Mouse (Mus musculus) spleen, adult 10 weeks (tissue): ENCODE results near the gene Fam192a. TPM values are rescaled to one million over a fixed set of nuclear protein-coding genes. Genes with fewer than 3 reads are reported as not detected.

Experiments
- polyA plus RNA-seq: library from polyadenylated mRNA; stranded (reverse); fragments of 350-450 nt; fragmentation: Illumina TruSeq; extraction: RNeasy Lipid Tissue Mini Kit (QIAGEN cat#74804); gene quantifications from one replicate; pipeline ENCODE4 v1.2.3, GENCODE M21; 2015; ENCODE audit warnings: low replicate concordance; ENCODE audit not compliant: insufficient read depth

Fam192a gene
- polyA plus RNA-seq, result 73.8 TPM

GRCm38 (mm10) chr8:94601607-94602385 lies at the start of gene Fam192a, which contains the start of gene Rspry1:
Gene Fam192a (minus strand): TSS chr8:94601997.
Gene Rspry1 (plus strand): TSS chr8:94601937.

GRCm38 (mm10) chr8:94532873-94533671 lies 68.7 kb downstream of the Fam192a start, which contains the start of gene Cpne2:
Gene Cpne2 (plus strand): TSS chr8:94532990.

Other genes with a start within 250 kb of the Fam192a start
- gene Herpud1, start 215.6 kb downstream of the Fam192a start, polyA plus RNA-seq, result 170 TPM
- 158 TPM for gene Nlrc5, start 167.6 kb downstream of the Fam192a start, polyA plus RNA-seq
- 9.9 TPM for gene Cpne2, start 69.0 kb downstream of the Fam192a start, polyA plus RNA-seq
- 34.5 TPM for gene Rspry1, start 60 bp downstream of the Fam192a start, polyA plus RNA-seq
- 81.5 TPM for gene Arl2bp, start 64.6 kb upstream of the Fam192a start, polyA plus RNA-seq
- not detected for gene Pllp, start 94.3 kb upstream of the Fam192a start, polyA plus RNA-seq
- gene Ccl22, start 143.6 kb upstream of the Fam192a start, polyA plus RNA-seq, result 6.1 TPM
- 0.84 TPM for gene Cx3cl1, start 170.0 kb upstream of the Fam192a start, polyA plus RNA-seq
- not detected for gene Ccl17, start 208.5 kb upstream of the Fam192a start, polyA plus RNA-seq
- gene Coq9, start 236.3 kb upstream of the Fam192a start, polyA plus RNA-seq, result 23.9 TPM
- gene Ciapin1, start 236.4 kb upstream of the Fam192a start, polyA plus RNA-seq, result 36.7 TPM